Mouse (Mus musculus) CH12.LX (cell line): ENCODE measurements around the gene Tnfaip2. TPM values are rescaled to one million over a fixed set of nuclear protein-coding genes. Genes with fewer than 3 reads are reported as not detected.

Experiments used
- DNase-seq: peaks from one replicate; pipeline ENCODE4 v3.0.0-alpha.2; 2013; ENCODE audit errors: extremely low read depth
- H3K27ac ChIP-seq: 2 replicates; pipeline ENCODE4 v1.5.1; 2012; ENCODE audit warnings: low read depth, mild to moderate bottlenecking, control low read depth, moderate library complexity; ENCODE audit not compliant: insufficient read depth
- H3K27me3 ChIP-seq: replicated peaks from 2 replicates; pipeline ENCODE3; 2012; ENCODE audit warnings: inconsistent platforms
- H3K36me3 ChIP-seq, 2 experiments: replicated peaks in 1 of 2; 2 replicates each; pipeline versions ENCODE3 to v1.6.1; 2012; ENCODE audit warnings: inconsistent platforms in 1 of 2, low read length in 1 of 2, mild to moderate bottlenecking in 1 of 2, mixed read lengths in 1 of 2, moderate library complexity in 1 of 2; ENCODE audit not compliant: control insufficient read depth in 1 of 2, insufficient read depth in 1 of 2
- H3K4me1 ChIP-seq, 2 experiments: 2 replicates each; pipeline ENCODE4 v1.6.1; 2012; ENCODE audit warnings: inconsistent platforms in 1 of 2, moderate library complexity in 1 of 2; ENCODE audit not compliant: insufficient read depth in 2 of 2, control insufficient read depth in 1 of 2
- H3K4me2 ChIP-seq: 2 replicates; pipeline ENCODE4 v1.6.1; 2012; ENCODE audit warnings: low read depth, mild to moderate bottlenecking, control low read depth; ENCODE audit not compliant: poor library complexity, insufficient read depth, severe bottlenecking
- H3K4me3 ChIP-seq, 3 experiments: fragments of 150-350 bp in 1 of 3; sonication (generic) in 1 of 3; replicated peaks in 1 of 3; 2 replicates each; pipeline versions ENCODE3 to v1.5.1; 2011 to 2012; ENCODE audit warnings: low read depth in 2 of 3, low read length in 2 of 3, mild to moderate bottlenecking in 2 of 3, moderate library complexity in 2 of 3, control low read depth in 1 of 3, improper control_type of control experiment in 1 of 3, inconsistent platforms in 1 of 3, mixed read lengths in 1 of 3; ENCODE audit not compliant: poor library complexity in 1 of 3
- H3K79me2 ChIP-seq: replicated peaks from 2 replicates; pipeline ENCODE4 v1.6.1; 2012; ENCODE audit warnings: mild to moderate bottlenecking, moderate library complexity; ENCODE audit not compliant: control insufficient read depth, poor library complexity, insufficient read depth, severe bottlenecking; ENCODE audit errors: extremely low read depth
- H3K9ac ChIP-seq: 2 replicates; pipeline ENCODE4 v1.6.1; 2012; ENCODE audit warnings: low read depth, mild to moderate bottlenecking, control low read depth, moderate library complexity; ENCODE audit not compliant: insufficient read depth
- H3K9me3 ChIP-seq: replicated peaks from 2 replicates; pipeline ENCODE3; 2012; ENCODE audit warnings: low read length, inconsistent platforms, mixed read lengths
- CHD2 ChIP-seq: IDR thresholded peaks from 2 replicates; pipeline ENCODE4 v1.6.1; 2011; ENCODE audit warnings: low read length, improper control_type of control experiment
- E2F4 ChIP-seq: IDR thresholded peaks from 2 replicates; pipeline ENCODE4 v1.6.1; 2011; ENCODE audit warnings: low read depth, low read length, improper control_type of control experiment; ENCODE audit not compliant: insufficient replicate concordance
- EP300 ChIP-seq: IDR thresholded peaks from 2 replicates; pipeline ENCODE4 v1.6.1; 2011; ENCODE audit warnings: low read length, improper control_type of control experiment
- IRF4 ChIP-seq: IDR thresholded peaks from 2 replicates; pipeline ENCODE4 v1.6.1; 2014; ENCODE audit warnings: low read depth, mild to moderate bottlenecking, inconsistent platforms, low read length, improper control_type of control experiment
- JUND ChIP-seq: conservative IDR thresholded peaks from 2 replicates; pipeline ENCODE4 v1.6.1; 2011; ENCODE audit warnings: low read depth, low read length, improper control_type of control experiment
- KAT2A ChIP-seq: IDR thresholded peaks from 2 replicates; pipeline ENCODE4 v1.6.1; 2012; ENCODE audit warnings: low read length, improper control_type of control experiment, inconsistent platforms; ENCODE audit not compliant: insufficient replicate concordance
- MXI1 ChIP-seq: IDR thresholded peaks from 2 replicates; pipeline ENCODE4 v1.6.1; 2011; ENCODE audit warnings: mild to moderate bottlenecking, low read depth, low read length, improper control_type of control experiment
- NRF1 ChIP-seq: IDR thresholded peaks from 2 replicates; pipeline ENCODE4 v1.6.1; 2014; ENCODE audit warnings: low read depth, mild to moderate bottlenecking, inconsistent platforms, low read length, improper control_type of control experiment, moderate library complexity
- PAX5 ChIP-seq: IDR thresholded peaks from 2 replicates; pipeline ENCODE4 v1.6.1; 2012; ENCODE audit warnings: low read length, inconsistent platforms, mixed read lengths
- SIN3A ChIP-seq: IDR thresholded peaks from 2 replicates; pipeline ENCODE4 v1.6.1; 2012; ENCODE audit warnings: low read length, improper control_type of control experiment, inconsistent platforms
- TBP ChIP-seq: conservative IDR thresholded peaks from 2 replicates; pipeline ENCODE4 v1.6.1; 2011; ENCODE audit warnings: low read depth, low read length, improper control_type of control experiment
- TCF12 ChIP-seq: IDR thresholded peaks from 2 replicates; pipeline ENCODE4 v1.6.1; 2014; ENCODE audit warnings: low read depth, mild to moderate bottlenecking, inconsistent platforms, low read length, improper control_type of control experiment
- ZC3H11A ChIP-seq: IDR thresholded peaks from 2 replicates; pipeline ENCODE4 v1.6.1; 2012; ENCODE audit warnings: low read depth, mild to moderate bottlenecking, inconsistent platforms, low read length, improper control_type of control experiment
- ZMIZ1 ChIP-seq: IDR thresholded peaks from 2 replicates; pipeline ENCODE4 v1.6.1; 2012; ENCODE audit warnings: low read depth, mild to moderate bottlenecking, inconsistent platforms, low read length, improper control_type of control experiment
- dilution Hi-C: fragments of 300-500 bp; cut with MboI; formaldehyde crosslinking; loops from 2 replicates; pipeline ENCODE4 v1.14.3; 2020; ENCODE audit warnings: low sequenced_read_pairs; ENCODE audit not compliant: extremely low pct_unique_long_range_greater_than_20kb, extremely low pct_ligation_motif_present
- in situ Hi-C: fragments of 300-500 bp; cut with MboI; formaldehyde crosslinking; loops from 3 replicates; pipeline ENCODE4 v1.14.3; 2019; ENCODE audit warnings: low sequenced_read_pairs, low pct_ligation_motif_present, low pct_unique_long_range_greater_than_20kb, mixed read lengths
- polyA plus RNA-seq: library from polyadenylated mRNA; unstranded; fragments of >175 nt; gene quantifications from 2 replicates; pipeline ENCODE4 v1.2.1, GENCODE M21; 2012; ENCODE audit warnings: low read depth; ENCODE audit not compliant: insufficient read length
- total RNA-seq, 2 experiments: library from RNA; depleted of rRNA; stranded (reverse); fragments of 300-350 nt in 1 of 2; fragments of >200 nt in 1 of 2; gene quantifications; 2 replicates each; pipeline ENCODE4 v1.2.3; 2012 to 2014

Tnfaip2 gene
- total and polyA plus RNA-seq, 3 experiments: 0.93 to 2.5 (median 1.4) TPM

- Histone ChIP-seq H3K4me3 (no peak overlapping the region), H3K27ac (no peak overlapping the region), H3K27me3 (peaks cover 38% of the 10 kb centered on the region), H3K4me1 (peaks cover 0 to 8% of the 10 kb centered on the region in 2 experiments; a peak in 2 of 4 replicates), H3K9me3 (no peaks in the 10 kb centered on the region), H3K4me2 (no peak overlapping the region), H3K36me3 (no peaks in the 10 kb centered on the region), H3K79me2 (no peaks in the 10 kb centered on the region), H3K9ac (no peak overlapping the region)
- DNase-seq: no peak
- in situ Hi-C loops (no loop called here), dilution Hi-C loops (no loop called here)
- TF ChIP-seq E2F4 (no peak), EP300 (no peak), ZMIZ1 (no peak), CHD2 (no peak), TCF12 (no peak), IRF4 (no peak), ZC3H11A (no peak), NRF1 (no peak), JUND (no peak)
Measured at GRCm38 (mm10) chr12:111409583-111409982, 32.7 kb upstream of the Tnfaip2 start.

GRCm38 (mm10) chr12:111411631-111412355 lies 30.5 kb upstream of the Tnfaip2 start:
- H3K27ac ChIP-seq: no peak overlapping the region
- no peak overlapping the region for H3K9ac ChIP-seq
- no peak overlapping the region for H3K4me2 ChIP-seq
- dilution Hi-C loops (no loop called here), in situ Hi-C loops (loop anchor here (10.0 kb wide), 1 partner anchor 137 kb away; the partner anchor contains the start of gene Amn)
- no peaks in the 10 kb centered on the region for H3K9me3 ChIP-seq
- H3K4me3 ChIP-seq: no peak overlapping the region
- no peaks in the 10 kb centered on the region for H3K79me2 ChIP-seq
- peaks cover 0 to 14% of the 10 kb centered on the region in 2 experiments; a peak in 2 of 4 replicates for H3K4me1 ChIP-seq
- H3K27me3 ChIP-seq: peaks cover 44% of the 10 kb centered on the region
- DNase-seq: no peak
- H3K36me3 ChIP-seq: no peaks in the 10 kb centered on the region
- TF ChIP-seq TBP (no peak), MXI1 (no peak), PAX5 (no peak), IRF4 (no peak), SIN3A (no peak), CHD2 (no peak), KAT2A (no peak)
